Mouse (Mus musculus) thymus, adult 2 months (tissue): ENCODE results near the gene Dbp.

Experiments used
- CTCF ChIP-seq: fragments of 200-500 bp; IDR thresholded peaks from 2 replicates; pipeline ENCODE4 v1.5.1; 2012; ENCODE audit warnings: mild to moderate bottlenecking, control low read depth, low read length, moderate library complexity, borderline replicate concordance; ENCODE audit not compliant: control insufficient read depth, poor library complexity, insufficient read depth; ENCODE audit errors: extremely low read depth
- POLR2A ChIP-seq: fragments of 200-500 bp; IDR thresholded peaks from 2 replicates; pipeline ENCODE4 v1.6.1; 2012; ENCODE audit warnings: mild to moderate bottlenecking, low read length, control low read depth, moderate library complexity; ENCODE audit not compliant: control insufficient read depth, poor library complexity, insufficient read depth; ENCODE audit errors: extremely low read depth

DNA sequence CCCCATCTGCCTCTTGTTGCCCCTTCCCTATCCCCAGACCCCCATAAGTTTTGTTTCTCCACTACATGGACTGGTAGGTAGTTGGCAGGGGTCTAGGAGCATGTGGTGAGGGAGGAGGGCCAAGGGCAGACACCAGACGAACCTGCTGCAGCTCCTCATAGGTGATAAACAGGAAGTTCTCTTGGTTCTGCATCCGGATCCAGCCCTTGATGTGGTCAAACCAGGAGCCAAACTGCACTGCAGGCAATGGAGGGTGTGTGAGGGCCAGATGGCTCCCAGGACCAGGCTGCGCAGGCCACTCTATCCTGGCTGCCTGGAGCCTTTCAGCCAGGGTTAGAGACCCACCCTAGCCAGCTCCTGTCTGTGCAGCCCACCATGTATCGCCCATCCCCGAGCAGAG, 28.6 kb downstream of the Dbp start:
- TF ChIP-seq CTCF (no peak), POLR2A (peak; percentile 47; the same call in 1 of the 2 replicates)
